25 mouse cellular contexts compared by ENCODE assay signal in genomic region chr5:61808516-61808915, GRCm38 (mm10). TPM values are rescaled to one million over a fixed set of nuclear protein-coding genes. Genes with fewer than 3 reads are reported as not detected.
"Had no signal": no experiment of that assay in that cellular context is flagged by ENCODE, and none has a peak within 500 bp of the region (broad histone marks: within the 10 kb centered on the region; RNA-seq: fewer than 3 reads in every experiment).

TSS of gene G6pd2 (plus strand) at chr5:61808816.

- H3K36me3 ChIP-seq: neural tube, embryonic 12.5 days; neural tube, embryonic 13.5 days; neural tube, embryonic 15.5 days; stomach, embryonic 15.5 days had no signal

- H3K27ac ChIP-seq: neural tube, embryonic 12.5 days; neural tube, embryonic 13.5 days; neural tube, embryonic 15.5 days; stomach, embryonic 15.5 days; stomach, postnatal 0 days had no signal

- H3K27me3 ChIP-seq: neural tube, embryonic 12.5 days; neural tube, embryonic 13.5 days; neural tube, embryonic 15.5 days; stomach, embryonic 15.5 days had no signal

- DNase-seq: retina, postnatal 1 day; right cerebral cortex, adult 18-20 months; right cerebral cortex, postnatal 14 days; right cerebral cortex, postnatal 25 days; right cerebral cortex, postnatal 4 days; spleen, adult 18-20 months; thymus, adult 18-20 months; thymus, adult 2 months; thymus, postnatal 14 days; thymus, postnatal 25 days; thymus, postnatal 36 days; thymus, postnatal 4 days had no signal

- H3K4me3 ChIP-seq: neural tube, embryonic 12.5 days; neural tube, embryonic 13.5 days; neural tube, embryonic 15.5 days; stomach, embryonic 15.5 days had no signal

- H3K4me1 ChIP-seq: neural tube, embryonic 12.5 days; neural tube, embryonic 13.5 days; neural tube, embryonic 15.5 days; stomach, embryonic 15.5 days had no signal

RNA-seq across cellular contexts. Expression of gene G6pd2, which starts in this region (rescaled TPM):
- polyA plus RNA-seq: neural tube, embryonic 11.5 days; neural tube, embryonic 12.5 days; neural tube, embryonic 13.5 days; neural tube, embryonic 14.5 days; neural tube, embryonic 15.5 days; small intestine, adult 2 months; spleen, adult 2 months; stomach, embryonic 14.5 days; stomach, embryonic 16.5 days; stomach, postnatal 0 days; thymus, adult 2 months; thymus, postnatal 0 days; urinary bladder, adult 2 months had no signal
